Mouse (Mus musculus) liver, adult 2 months (tissue): ENCODE data around the gene Hist1h2bj.

Experiments
- CTCF ChIP-seq: fragments of 200-500 bp; IDR thresholded peaks from 2 replicates; pipeline ENCODE4 v1.5.1; 2011; ENCODE audit warnings: low read depth, low read length, control low read depth
- POLR2A ChIP-seq: fragments of 200-500 bp; IDR thresholded peaks from 2 replicates; pipeline ENCODE4 v1.6.1; 2011; ENCODE audit warnings: low read length, control low read depth; ENCODE audit not compliant: insufficient read depth; ENCODE audit errors: extremely low read depth

DNA sequence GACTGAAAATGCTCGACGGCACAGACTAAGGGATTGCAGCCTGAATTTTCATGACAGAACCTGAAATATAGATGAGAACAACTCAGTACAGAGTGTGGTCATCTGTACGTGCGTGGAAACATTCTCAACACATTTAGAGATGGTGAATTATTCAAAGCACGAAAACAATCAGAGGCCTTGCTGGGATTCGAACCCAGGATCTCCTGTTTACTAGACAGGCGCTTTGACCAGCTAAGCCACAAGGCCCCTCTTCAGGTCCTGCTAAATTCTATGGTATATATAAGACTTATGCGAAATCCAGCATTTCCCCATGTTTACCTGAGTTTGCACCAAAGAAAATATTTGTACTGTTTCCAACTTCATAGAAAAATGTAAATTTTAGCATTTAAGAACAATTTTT is 13.1 kb upstream of the Hist1h2bj start:
- TF ChIP-seq CTCF (no peak), POLR2A (no peak)
